Mouse (Mus musculus) small intestine, adult 2 months (tissue): ENCODE data around the gene Kat6b.

Experiments
- CTCF ChIP-seq: fragments of 200-500 bp; IDR thresholded peaks from 2 replicates; pipeline ENCODE4 v1.5.1; 2012; ENCODE audit warnings: low read depth, mild to moderate bottlenecking, control low read depth, inconsistent platforms, low read length, moderate library complexity, mixed read lengths; ENCODE audit not compliant: insufficient replicate concordance, insufficient read length; ENCODE audit errors: extremely low read depth
- POLR2A ChIP-seq: fragments of 200-500 bp; IDR thresholded peaks from 2 replicates; pipeline ENCODE4 v1.6.1; 2012; ENCODE audit warnings: low read depth, mild to moderate bottlenecking, control low read depth, inconsistent platforms, low read length, moderate library complexity

DNA sequence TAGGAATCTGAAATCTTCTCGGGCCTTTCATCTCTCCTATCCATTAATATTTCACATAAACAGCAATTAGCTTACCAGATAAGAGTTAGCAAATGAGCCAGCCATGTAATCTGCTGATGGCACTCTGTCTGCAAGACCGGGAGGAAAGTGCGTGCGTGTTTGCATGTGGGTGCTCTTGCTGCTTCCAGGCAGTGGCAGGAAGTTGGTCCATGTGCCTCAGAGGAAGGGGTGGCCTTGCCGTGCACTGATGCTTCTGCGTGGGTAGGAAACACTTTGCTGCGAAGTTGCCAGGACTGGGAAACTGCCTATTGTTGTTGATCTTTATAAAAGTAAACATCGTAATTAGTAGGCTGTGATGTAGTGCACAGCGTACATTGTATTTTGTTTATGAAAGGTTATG lies 42.0 kb downstream of the Kat6b start:
- TF ChIP-seq CTCF: no peak
- TF ChIP-seq POLR2A: no peak
